Mouse (Mus musculus): ENCODE results near the gene Tox3. TPM values are rescaled to one million over a fixed set of nuclear protein-coding genes. Genes with fewer than 3 reads are reported as not detected.

The Tox3 gene
- 8.4 and 12.9 TPM in 2 replicates for polyA plus RNA-seq (2012; rRNA removed)

DNA sequence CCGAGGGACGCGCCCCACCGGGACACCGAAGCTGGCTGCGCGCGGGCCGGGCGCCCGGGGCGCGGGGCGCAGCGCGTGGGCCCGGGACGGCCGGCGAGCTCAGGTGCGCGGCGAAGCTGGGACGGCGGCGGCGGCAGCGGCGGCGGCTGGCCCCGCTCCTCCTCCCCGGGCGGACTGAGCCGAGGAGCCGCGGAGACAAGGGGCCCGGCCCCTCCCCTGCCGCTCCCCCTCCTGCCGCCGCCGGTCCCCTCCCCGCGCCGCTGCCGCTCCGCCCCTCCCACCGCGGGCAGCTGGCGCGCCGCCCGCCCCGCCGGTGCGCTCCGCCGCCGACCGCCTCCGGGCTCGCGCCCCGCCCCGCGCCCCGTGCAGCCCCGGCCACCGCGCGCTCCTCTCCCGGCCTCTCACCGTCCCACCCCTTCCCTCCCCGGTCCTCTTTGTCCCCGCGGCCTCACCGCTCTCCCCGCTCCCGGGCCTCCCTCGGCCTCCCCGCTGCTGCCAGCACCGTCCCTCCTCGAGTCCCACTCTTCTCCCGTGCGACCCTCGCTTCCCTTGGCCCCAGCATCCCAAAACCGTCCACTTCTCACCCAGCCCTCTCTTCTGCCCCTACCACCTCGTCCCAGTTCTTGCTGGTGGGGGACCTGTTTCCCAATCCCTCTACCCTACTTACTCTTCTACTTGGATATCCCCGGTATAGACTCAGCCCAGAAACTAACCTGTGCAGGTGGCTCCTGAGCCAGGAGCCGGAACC is at the start of gene Tox3:
TSS of gene Tox3 (minus strand) at position 166 of the 748 bp plus-strand sequence.

